Mouse (Mus musculus): ENCODE measurements around the gene Sbk1.

DNA sequence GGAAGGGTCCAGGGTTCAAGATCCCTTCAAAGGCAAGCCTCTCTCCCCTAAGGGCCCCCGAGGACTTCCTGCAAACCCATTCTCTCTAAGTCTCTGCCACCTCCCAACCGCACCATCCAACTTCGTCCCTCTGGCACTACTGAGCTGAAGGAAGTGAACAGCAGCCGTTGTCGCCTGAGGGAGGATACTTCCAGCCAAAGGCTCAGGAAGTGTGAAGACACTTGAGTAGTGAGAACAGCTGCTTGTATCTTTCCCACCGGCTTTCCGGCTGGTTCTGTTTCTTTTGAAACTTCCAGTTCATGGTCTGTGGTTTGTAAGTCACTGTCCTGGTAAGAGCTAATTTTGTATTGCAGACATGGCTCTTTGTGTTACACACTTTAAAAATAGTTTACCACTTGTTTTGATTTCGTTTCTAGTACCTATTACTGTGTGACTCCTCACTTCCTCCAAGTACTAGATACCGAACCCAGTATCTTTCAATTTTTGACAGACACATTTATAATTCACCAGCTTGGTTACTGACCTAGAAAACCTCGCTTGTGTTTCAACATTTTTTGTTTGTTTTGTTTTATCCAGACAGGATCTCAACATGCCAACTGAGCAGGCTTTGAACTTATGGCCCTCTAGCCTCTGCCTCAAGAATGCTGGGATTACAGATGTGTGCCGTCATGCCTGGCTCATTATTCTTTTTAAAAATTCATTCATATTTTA, 36.2 kb upstream of the Sbk1 start:
- TF ChIP-seq HCFC1 (IDR thresholded peaks at IDR 0.05; ENCODE audit: low read depth, low read length) (no peak), CTCF (conservative IDR thresholded peaks at IDR 0.05 in 1 of 2, IDR thresholded peaks at IDR 0.05 in 1 of 2; ENCODE audit: low read depth in 2 of 2, low read length in 2 of 2) (no peak), EP300 (IDR thresholded peaks at IDR 0.05; ENCODE audit: low read length) (peak; percentile 26; the same call in 1 of the 2 replicates), POLR2AphosphoS2 (IDR thresholded peaks at IDR 0.05; ENCODE audit: low read depth, low read length) (no peak), MAFK (IDR thresholded peaks at IDR 0.05; ENCODE audit: insufficient replicate concordance, low read length) (no peak), CHD1 (IDR thresholded peaks at IDR 0.05; ENCODE audit: low read depth, low read length) (no peak), ZMIZ1 (IDR thresholded peaks at IDR 0.05; ENCODE audit: low read depth, low read length) (no peak), POLR2A (IDR thresholded peaks at IDR 0.05; ENCODE audit: low read depth, low read length) (no peak), JUND (conservative IDR thresholded peaks at IDR 0.05; ENCODE audit: low read depth, low read length) (no peak), UBTF (IDR thresholded peaks at IDR 0.05; ENCODE audit: low read depth, low read length) (no peak), SMC3 (IDR thresholded peaks at IDR 0.05; ENCODE audit: low read depth, low read length) (no peak)

All from CH12.LX (cell line).